Mouse (Mus musculus): ENCODE measurements around the gene Nkrf. TPM values are rescaled to one million over a fixed set of nuclear protein-coding genes. Genes with fewer than 3 reads are reported as not detected.

Gene Nkrf
- polyA plus RNA-seq, 1 experiment = 0.88 TPM

GRCm38 (mm10) chrX:36863766-36864608 lies 38.7 kb downstream of the Nkrf start:
- Histone ChIP-seq H3K36me3 (ENCODE audit: control insufficient read depth, insufficient read depth, low read length) (no peaks in the 10 kb centered on the region), H3K27ac (ENCODE audit: insufficient read depth, low read depth, low read length) (peak overlapping the region; percentile 7; the same call in 1 of the 2 replicates), H3K27me3 (replicated peaks; ENCODE audit: control insufficient read depth, insufficient read depth, low read length) (no peaks in the 10 kb centered on the region), H3K4me1 (ENCODE audit: control insufficient read depth, insufficient read depth, low read length) (no peaks in the 10 kb centered on the region), H3K4me3 (ENCODE audit: insufficient read depth, low read depth, low read length) (peak overlapping the region; percentile 81)
- peak; percentile 91 for DNase-seq
- TF ChIP-seq CTCF (conservative IDR thresholded peaks at IDR 0.05; ENCODE audit: insufficient read depth, insufficient read length, low read depth, low read length) = no peak
- TF ChIP-seq POLR2A (IDR thresholded peaks at IDR 0.05; ENCODE audit: low read depth, low read length) = no peak
- WGBS = 2% methylated on average over 42 of the region's 44 CpGs

- 88% methylated on average over 8 of the region's 8 CpGs for WGBS
- Histone ChIP-seq H3K36me3 (ENCODE audit: control insufficient read depth, insufficient read depth, low read length) (no peaks in the 10 kb centered on the region), H3K4me1 (ENCODE audit: control insufficient read depth, insufficient read depth, low read length) (no peaks in the 10 kb centered on the region), H3K27ac (ENCODE audit: insufficient read depth, low read depth, low read length) (no peak overlapping the region), H3K4me3 (ENCODE audit: insufficient read depth, low read depth, low read length) (no peak overlapping the region), H3K27me3 (replicated peaks; ENCODE audit: control insufficient read depth, insufficient read depth, low read length) (no peaks in the 10 kb centered on the region)
- no peak for TF ChIP-seq CTCF (conservative IDR thresholded peaks at IDR 0.05; ENCODE audit: insufficient read depth, insufficient read length, low read depth, low read length)
- TF ChIP-seq POLR2A (IDR thresholded peaks at IDR 0.05; ENCODE audit: low read depth, low read length) = no peak
- DNase-seq = no peak
Observed at GRCm38 (mm10) chrX:36852631-36853030, 50.1 kb downstream of the Nkrf start.

DNA sequence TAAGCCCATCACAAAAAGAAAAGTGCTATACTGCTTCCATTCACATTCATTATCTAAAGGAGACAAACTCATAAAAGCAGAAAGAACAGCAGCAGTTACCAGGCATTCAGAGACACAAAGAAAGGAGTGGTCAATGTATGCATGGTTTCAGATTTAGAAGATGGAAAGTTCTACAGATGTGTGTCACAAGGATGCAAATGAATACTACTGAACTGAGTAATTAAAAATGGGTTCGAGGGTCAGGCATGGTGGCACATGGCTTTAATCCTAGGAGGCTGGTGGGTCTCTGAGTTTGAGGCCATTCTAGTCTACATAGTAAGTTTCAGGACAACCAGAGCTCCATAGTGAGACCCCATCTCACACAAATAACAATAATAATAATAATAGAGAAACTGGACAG lies 55.5 kb downstream of the Nkrf start:
- no peak overlapping the region for H3K27ac ChIP-seq (ENCODE audit: insufficient read depth, low read depth, low read length)
- H3K27me3 ChIP-seq (replicated peaks; ENCODE audit: control insufficient read depth, insufficient read depth, low read length) = no peaks in the 10 kb centered on the region
- no peaks in the 10 kb centered on the region for H3K36me3 ChIP-seq (ENCODE audit: control insufficient read depth, insufficient read depth, low read length)
- TF ChIP-seq POLR2A (IDR thresholded peaks at IDR 0.05; ENCODE audit: low read depth, low read length) (no peak), CTCF (conservative IDR thresholded peaks at IDR 0.05; ENCODE audit: insufficient read depth, insufficient read length, low read depth, low read length) (no peak)
- H3K4me3 ChIP-seq (ENCODE audit: insufficient read depth, low read depth, low read length) = no peak overlapping the region
- 89% methylated on average over 1 of the region's 1 CpGs for WGBS
- H3K4me1 ChIP-seq (ENCODE audit: control insufficient read depth, insufficient read depth, low read length) = no peaks in the 10 kb centered on the region
- DNase-seq = no peak

DNA sequence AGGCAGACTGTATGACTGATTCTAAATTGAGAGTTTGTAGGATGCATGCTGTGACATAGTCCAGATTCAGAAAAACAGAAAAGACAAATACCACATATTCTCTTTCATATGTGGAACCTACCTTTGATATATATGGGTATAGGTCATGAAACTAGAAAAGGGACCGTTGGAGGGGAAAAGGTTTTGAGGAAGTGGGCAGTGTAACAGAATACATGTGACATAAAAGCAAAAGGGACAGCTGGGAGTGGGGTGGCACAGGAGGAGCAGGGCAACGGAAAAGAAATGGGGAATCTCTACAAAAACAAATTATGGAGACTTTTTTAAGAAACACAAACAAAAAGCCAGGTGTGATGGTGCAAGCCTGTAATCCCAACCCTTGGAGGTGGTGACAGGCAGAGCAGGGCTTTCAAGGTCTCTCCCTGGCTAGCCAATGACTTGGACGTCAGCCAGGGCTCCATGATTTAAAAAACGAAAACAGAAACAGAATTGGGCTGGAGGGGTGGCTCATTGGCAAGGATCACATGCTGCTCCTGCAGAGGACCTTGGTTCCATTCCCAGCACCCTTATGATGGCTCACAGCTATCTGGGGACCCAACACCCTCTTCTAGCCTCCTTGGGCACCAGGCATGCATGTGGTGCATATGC lies 59.2 kb downstream of the Nkrf start:
- DNase-seq = no peak
- WGBS = 52% methylated on average over 4 of the region's 4 CpGs
- Histone ChIP-seq H3K36me3 (ENCODE audit: control insufficient read depth, insufficient read depth, low read length) (no peaks in the 10 kb centered on the region), H3K4me3 (ENCODE audit: insufficient read depth, low read depth, low read length) (no peak overlapping the region), H3K27me3 (replicated peaks; ENCODE audit: control insufficient read depth, insufficient read depth, low read length) (no peaks in the 10 kb centered on the region), H3K27ac (ENCODE audit: insufficient read depth, low read depth, low read length) (no peak overlapping the region), H3K4me1 (ENCODE audit: control insufficient read depth, insufficient read depth, low read length) (no peaks in the 10 kb centered on the region)
- TF ChIP-seq CTCF (conservative IDR thresholded peaks at IDR 0.05; ENCODE audit: insufficient read depth, insufficient read length, low read depth, low read length) (no peak), POLR2A (IDR thresholded peaks at IDR 0.05; ENCODE audit: low read depth, low read length) (no peak)

- 68% methylated on average over 6 of the region's 6 CpGs for WGBS
- Histone ChIP-seq H3K4me3 (ENCODE audit: insufficient read depth, low read depth, low read length) (no peak overlapping the region), H3K36me3 (ENCODE audit: control insufficient read depth, insufficient read depth, low read length) (no peaks in the 10 kb centered on the region), H3K27me3 (replicated peaks; ENCODE audit: control insufficient read depth, insufficient read depth, low read length) (no peaks in the 10 kb centered on the region), H3K4me1 (ENCODE audit: control insufficient read depth, insufficient read depth, low read length) (no peaks in the 10 kb centered on the region), H3K27ac (ENCODE audit: insufficient read depth, low read depth, low read length) (no peak overlapping the region)
- DNase-seq = no peak
- TF ChIP-seq POLR2A (IDR thresholded peaks at IDR 0.05; ENCODE audit: low read depth, low read length) = no peak
- TF ChIP-seq CTCF (conservative IDR thresholded peaks at IDR 0.05; ENCODE audit: insufficient read depth, insufficient read length, low read depth, low read length) = no peak
Observed at GRCm38 (mm10) chrX:36841698-36842097, 61.0 kb downstream of the Nkrf start.

GRCm38 (mm10) chrX:36839391-36839790 lies 63.3 kb downstream of the Nkrf start:
- TF ChIP-seq CTCF (conservative IDR thresholded peaks at IDR 0.05; ENCODE audit: insufficient read depth, insufficient read length, low read depth, low read length) = no peak
- no peak for TF ChIP-seq POLR2A (IDR thresholded peaks at IDR 0.05; ENCODE audit: low read depth, low read length)
- no peaks in the 10 kb centered on the region for H3K4me1 ChIP-seq (ENCODE audit: control insufficient read depth, insufficient read depth, low read length)
- no peak overlapping the region; the same call in 1 of the 2 replicates for H3K27ac ChIP-seq (ENCODE audit: insufficient read depth, low read depth, low read length)
- H3K36me3 ChIP-seq (ENCODE audit: control insufficient read depth, insufficient read depth, low read length) = no peaks in the 10 kb centered on the region
- no peaks in the 10 kb centered on the region for H3K27me3 ChIP-seq (replicated peaks; ENCODE audit: control insufficient read depth, insufficient read depth, low read length)
- H3K4me3 ChIP-seq (ENCODE audit: insufficient read depth, low read depth, low read length) = no peak overlapping the region
- 33% methylated on average over 7 of the region's 7 CpGs for WGBS
- peak; percentile 70 for DNase-seq

Other genes with a start within 250 kb of the Nkrf start
- 0.97 and 1.6 TPM in 2 replicates for gene Slc25a43, start 159.2 kb downstream of the Nkrf start, polyA plus RNA-seq (2012; rRNA removed)
- 1,901 and 2,104 TPM in 2 replicates for gene Slc25a5, start 107.2 kb downstream of the Nkrf start, polyA plus RNA-seq (2012; rRNA removed)
- gene Ube2a, start 29.0 kb downstream of the Nkrf start, polyA plus RNA-seq (2012; rRNA removed) = 33.1 and 44.2 TPM in 2 replicates
- gene C330007P06Rik, start 28.8 kb downstream of the Nkrf start, polyA plus RNA-seq (2012; rRNA removed) = 13.6 and 17.8 TPM in 2 replicates
- 5.3 and 5.7 TPM in 2 replicates for gene Sept6, start 88.9 kb upstream of the Nkrf start, polyA plus RNA-seq (2012; rRNA removed)
- 0.22 and 0.29 TPM in 2 replicates for gene Sowahd, start 145.9 kb upstream of the Nkrf start, polyA plus RNA-seq (2012; rRNA removed)
- 69.4 and 115 TPM in 2 replicates for gene Rpl39, start 182.5 kb upstream of the Nkrf start, polyA plus RNA-seq (2012; rRNA removed)
- 2.9 and 4.5 TPM in 2 replicates for gene Upf3b, start 207.4 kb upstream of the Nkrf start, polyA plus RNA-seq (2012; rRNA removed)
- gene Nkap, start 223.9 kb upstream of the Nkrf start, polyA plus RNA-seq (2012; rRNA removed) = 2.0 and 2.5 TPM in 2 replicates